Mouse (Mus musculus) CH12.LX (cell line): ENCODE data around the gene Psg25. TPM values are rescaled to one million over a fixed set of nuclear protein-coding genes. Genes with fewer than 3 reads are reported as not detected.

Experiments
- DNase-seq: peaks from one replicate; pipeline ENCODE4 v3.0.0-alpha.2; 2013; ENCODE audit errors: extremely low read depth
- H3K27ac ChIP-seq: 2 replicates; pipeline ENCODE4 v1.5.1; 2012; ENCODE audit warnings: low read depth, mild to moderate bottlenecking, control low read depth, moderate library complexity; ENCODE audit not compliant: insufficient read depth
- H3K27me3 ChIP-seq: replicated peaks from 2 replicates; pipeline ENCODE3; 2012; ENCODE audit warnings: inconsistent platforms
- H3K36me3 ChIP-seq, 2 experiments: replicated peaks in 1 of 2; 2 replicates each; pipeline versions ENCODE3 to v1.6.1; 2012; ENCODE audit warnings: inconsistent platforms in 1 of 2, low read length in 1 of 2, mild to moderate bottlenecking in 1 of 2, mixed read lengths in 1 of 2, moderate library complexity in 1 of 2; ENCODE audit not compliant: control insufficient read depth in 1 of 2, insufficient read depth in 1 of 2
- H3K4me1 ChIP-seq, 2 experiments: 2 replicates each; pipeline ENCODE4 v1.6.1; 2012; ENCODE audit warnings: inconsistent platforms in 1 of 2, moderate library complexity in 1 of 2; ENCODE audit not compliant: insufficient read depth in 2 of 2, control insufficient read depth in 1 of 2
- H3K4me2 ChIP-seq: 2 replicates; pipeline ENCODE4 v1.6.1; 2012; ENCODE audit warnings: low read depth, mild to moderate bottlenecking, control low read depth; ENCODE audit not compliant: poor library complexity, insufficient read depth, severe bottlenecking
- H3K4me3 ChIP-seq, 3 experiments: fragments of 150-350 bp in 1 of 3; sonication (generic) in 1 of 3; replicated peaks in 1 of 3; 2 replicates each; pipeline versions ENCODE3 to v1.5.1; 2011 to 2012; ENCODE audit warnings: low read depth in 2 of 3, low read length in 2 of 3, mild to moderate bottlenecking in 2 of 3, moderate library complexity in 2 of 3, control low read depth in 1 of 3, improper control_type of control experiment in 1 of 3, inconsistent platforms in 1 of 3, mixed read lengths in 1 of 3; ENCODE audit not compliant: poor library complexity in 1 of 3
- H3K79me2 ChIP-seq: replicated peaks from 2 replicates; pipeline ENCODE4 v1.6.1; 2012; ENCODE audit warnings: mild to moderate bottlenecking, moderate library complexity; ENCODE audit not compliant: control insufficient read depth, poor library complexity, insufficient read depth, severe bottlenecking; ENCODE audit errors: extremely low read depth
- H3K9ac ChIP-seq: 2 replicates; pipeline ENCODE4 v1.6.1; 2012; ENCODE audit warnings: low read depth, mild to moderate bottlenecking, control low read depth, moderate library complexity; ENCODE audit not compliant: insufficient read depth
- H3K9me3 ChIP-seq: replicated peaks from 2 replicates; pipeline ENCODE3; 2012; ENCODE audit warnings: low read length, inconsistent platforms, mixed read lengths
- CHD2 ChIP-seq: IDR thresholded peaks from 2 replicates; pipeline ENCODE4 v1.6.1; 2011; ENCODE audit warnings: low read length, improper control_type of control experiment
- ELF1 ChIP-seq: IDR thresholded peaks from 2 replicates; pipeline ENCODE4 v1.6.1; 2014; ENCODE audit warnings: low read depth, mild to moderate bottlenecking, inconsistent platforms, low read length, improper control_type of control experiment
- ETS1 ChIP-seq: conservative IDR thresholded peaks from 2 replicates; pipeline ENCODE4 v1.6.1; 2012; ENCODE audit warnings: low read depth, mild to moderate bottlenecking, inconsistent platforms, low read length, improper control_type of control experiment, moderate library complexity
- HCFC1 ChIP-seq: IDR thresholded peaks from 2 replicates; pipeline ENCODE4 v1.6.1; 2012; ENCODE audit warnings: low read depth, mild to moderate bottlenecking, inconsistent platforms, low read length, improper control_type of control experiment
- IRF4 ChIP-seq: IDR thresholded peaks from 2 replicates; pipeline ENCODE4 v1.6.1; 2014; ENCODE audit warnings: low read depth, mild to moderate bottlenecking, inconsistent platforms, low read length, improper control_type of control experiment
- JUN ChIP-seq: IDR thresholded peaks from 2 replicates; pipeline ENCODE4 v1.6.1; 2011; ENCODE audit warnings: low read depth, mild to moderate bottlenecking, low read length, improper control_type of control experiment, moderate library complexity; ENCODE audit not compliant: insufficient read depth
- MAFK ChIP-seq: IDR thresholded peaks from 2 replicates; pipeline ENCODE4 v1.6.1; 2011; ENCODE audit warnings: low read length, improper control_type of control experiment; ENCODE audit not compliant: insufficient replicate concordance
- MAX ChIP-seq: IDR thresholded peaks from 2 replicates; pipeline ENCODE4 v1.6.1; 2011; ENCODE audit warnings: low read length, improper control_type of control experiment
- MAZ ChIP-seq: IDR thresholded peaks from 2 replicates; pipeline ENCODE4 v1.6.1; 2012; ENCODE audit warnings: low read depth, mild to moderate bottlenecking, inconsistent platforms, low read length, improper control_type of control experiment, moderate library complexity
- MEF2A ChIP-seq: IDR thresholded peaks from 2 replicates; pipeline ENCODE4 v1.6.1; 2014; ENCODE audit warnings: low read depth, mild to moderate bottlenecking, inconsistent platforms, low read length, improper control_type of control experiment, borderline replicate concordance
- MXI1 ChIP-seq: IDR thresholded peaks from 2 replicates; pipeline ENCODE4 v1.6.1; 2011; ENCODE audit warnings: mild to moderate bottlenecking, low read depth, low read length, improper control_type of control experiment
- NELFE ChIP-seq: IDR thresholded peaks from 2 replicates; pipeline ENCODE4 v1.6.1; 2011; ENCODE audit warnings: low read depth, low read length, improper control_type of control experiment
- NRF1 ChIP-seq: IDR thresholded peaks from 2 replicates; pipeline ENCODE4 v1.6.1; 2014; ENCODE audit warnings: low read depth, mild to moderate bottlenecking, inconsistent platforms, low read length, improper control_type of control experiment, moderate library complexity
- PAX5 ChIP-seq: IDR thresholded peaks from 2 replicates; pipeline ENCODE4 v1.6.1; 2012; ENCODE audit warnings: low read length, inconsistent platforms, mixed read lengths
- POLR2A ChIP-seq: IDR thresholded peaks from 2 replicates; pipeline ENCODE4 v1.6.1; 2011; ENCODE audit warnings: low read depth, mild to moderate bottlenecking, improper control_type of control experiment, low read length
- RAD21 ChIP-seq: IDR thresholded peaks from 2 replicates; pipeline ENCODE4 v1.6.1; 2011; ENCODE audit warnings: low read depth, mild to moderate bottlenecking, low read length, improper control_type of control experiment, moderate library complexity
- SIN3A ChIP-seq: IDR thresholded peaks from 2 replicates; pipeline ENCODE4 v1.6.1; 2012; ENCODE audit warnings: low read length, improper control_type of control experiment, inconsistent platforms
- TCF12 ChIP-seq: IDR thresholded peaks from 2 replicates; pipeline ENCODE4 v1.6.1; 2014; ENCODE audit warnings: low read depth, mild to moderate bottlenecking, inconsistent platforms, low read length, improper control_type of control experiment
- UBTF ChIP-seq: IDR thresholded peaks from 2 replicates; pipeline ENCODE4 v1.6.1; 2012; ENCODE audit warnings: low read depth, mild to moderate bottlenecking, inconsistent platforms, low read length, improper control_type of control experiment, moderate library complexity
- ZC3H11A ChIP-seq: IDR thresholded peaks from 2 replicates; pipeline ENCODE4 v1.6.1; 2012; ENCODE audit warnings: low read depth, mild to moderate bottlenecking, inconsistent platforms, low read length, improper control_type of control experiment
- ZKSCAN1 ChIP-seq: IDR thresholded peaks from 2 replicates; pipeline ENCODE4 v1.6.1; 2012; ENCODE audit warnings: low read depth, inconsistent platforms, low read length, improper control_type of control experiment, borderline replicate concordance
- ZMIZ1 ChIP-seq: IDR thresholded peaks from 2 replicates; pipeline ENCODE4 v1.6.1; 2012; ENCODE audit warnings: low read depth, mild to moderate bottlenecking, inconsistent platforms, low read length, improper control_type of control experiment
- ZNF384 ChIP-seq: IDR thresholded peaks from 2 replicates; pipeline ENCODE4 v1.6.1; 2012; ENCODE audit warnings: low read depth, low read length, improper control_type of control experiment, inconsistent platforms
- dilution Hi-C: fragments of 300-500 bp; cut with MboI; formaldehyde crosslinking; loops from 2 replicates; pipeline ENCODE4 v1.14.3; 2020; ENCODE audit warnings: low sequenced_read_pairs; ENCODE audit not compliant: extremely low pct_unique_long_range_greater_than_20kb, extremely low pct_ligation_motif_present
- in situ Hi-C: fragments of 300-500 bp; cut with MboI; formaldehyde crosslinking; loops from 3 replicates; pipeline ENCODE4 v1.14.3; 2019; ENCODE audit warnings: low sequenced_read_pairs, low pct_ligation_motif_present, low pct_unique_long_range_greater_than_20kb, mixed read lengths
- polyA plus RNA-seq: library from polyadenylated mRNA; unstranded; fragments of >175 nt; gene quantifications from 2 replicates; pipeline ENCODE4 v1.2.1, GENCODE M21; 2012; ENCODE audit warnings: low read depth; ENCODE audit not compliant: insufficient read length
- total RNA-seq, 2 experiments: library from RNA; depleted of rRNA; stranded (reverse); fragments of 300-350 nt in 1 of 2; fragments of >200 nt in 1 of 2; gene quantifications; 2 replicates each; pipeline ENCODE4 v1.2.3; 2012 to 2014

Psg25 gene
- total RNA-seq (2012; rRNA removed), result not detected in 2 replicates
- not detected in 2 replicates for total RNA-seq (2014; rRNA removed)
- not detected in 2 replicates for polyA plus RNA-seq

DNA sequence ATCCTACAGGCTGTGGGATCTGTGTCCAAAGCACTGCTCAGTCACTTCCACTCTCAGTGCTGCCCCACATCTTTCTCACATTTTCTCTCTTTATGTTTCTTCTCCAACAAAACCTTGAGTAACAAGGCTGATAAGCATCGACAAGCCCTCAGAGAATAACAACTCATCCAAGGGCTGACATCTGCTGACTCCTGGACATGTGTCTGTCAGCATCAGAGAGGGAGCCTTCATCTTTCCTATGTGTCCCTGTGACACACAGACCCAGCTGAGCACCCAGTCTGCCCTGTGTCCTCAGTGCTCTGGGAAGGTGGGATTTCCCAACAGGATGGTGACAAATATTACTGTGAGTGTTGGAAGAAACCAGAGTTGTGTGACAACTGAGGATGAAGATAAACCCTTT lies at the start of gene Psg25:
Gene Psg25 (minus strand): TSS at position 101 of the 400 bp plus-strand sequence.
- H3K9me3 ChIP-seq, result no peaks in the 10 kb centered on the region
- no peak within 1 kb of the TSS for H3K4me3 ChIP-seq
- DNase-seq, result no peak
- H3K36me3 ChIP-seq, result no peaks in the 10 kb centered on the region
- H3K4me2 ChIP-seq, result no peak within 1 kb of the TSS
- dilution Hi-C loops (no loop called here), in situ Hi-C loops (no loop called here)
- no peaks in the 10 kb centered on the region for H3K79me2 ChIP-seq
- H3K4me1 ChIP-seq, result no peaks in the 10 kb centered on the region
- no peak within 1 kb of the TSS for H3K27ac ChIP-seq
- H3K27me3 ChIP-seq, result peaks cover 12% of the 10 kb centered on the region
- TF ChIP-seq MEF2A (no peak), RAD21 (no peak), TCF12 (no peak), UBTF (no peak), SIN3A (no peak), ZNF384 (no peak), JUN (no peak), IRF4 (no peak), MXI1 (no peak)
- no peak within 1 kb of the TSS for H3K9ac ChIP-seq

GRCm38 (mm10) chr7:18567205-18567604 lies 35.1 kb upstream of the Psg25 start, which contains the start of gene Psg27:
TSS of gene Psg27 (minus strand) at chr7:18567305.
- dilution Hi-C loops (no loop called here), in situ Hi-C loops (no loop called here)
- H3K4me2 ChIP-seq, result no peak within 1 kb of the TSS
- H3K4me3 ChIP-seq, result no peak within 1 kb of the TSS
- TF ChIP-seq PAX5, result no peak
- no peak for TF ChIP-seq ZKSCAN1
- no peak for TF ChIP-seq MAX
- TF ChIP-seq POLR2A, result no peak
- TF ChIP-seq ETS1, result no peak
- no peak for TF ChIP-seq MAZ
- TF ChIP-seq MAFK, result no peak
- no peak for TF ChIP-seq SIN3A
- no peak for TF ChIP-seq ZC3H11A
- TF ChIP-seq ZNF384, result no peak
- no peak for TF ChIP-seq CHD2
- TF ChIP-seq ZMIZ1, result no peak
- TF ChIP-seq HCFC1, result no peak
- no peak for TF ChIP-seq MXI1
- no peak for TF ChIP-seq NRF1
- TF ChIP-seq ELF1, result no peak
- no peak for TF ChIP-seq NELFE
- TF ChIP-seq UBTF, result no peak
- H3K36me3 ChIP-seq, result no peaks in the 10 kb centered on the region
- H3K4me1 ChIP-seq, result no peaks in the 10 kb centered on the region
- H3K9ac ChIP-seq, result no peak within 1 kb of the TSS
- no peaks in the 10 kb centered on the region for H3K9me3 ChIP-seq
- H3K27ac ChIP-seq, result no peak within 1 kb of the TSS
- H3K79me2 ChIP-seq, result no peaks in the 10 kb centered on the region
- peaks cover 24% of the 10 kb centered on the region for H3K27me3 ChIP-seq
- DNase-seq, result no peak
